ENCODE assay signal across 25 mouse cellular contexts in the genomic region with DNA sequence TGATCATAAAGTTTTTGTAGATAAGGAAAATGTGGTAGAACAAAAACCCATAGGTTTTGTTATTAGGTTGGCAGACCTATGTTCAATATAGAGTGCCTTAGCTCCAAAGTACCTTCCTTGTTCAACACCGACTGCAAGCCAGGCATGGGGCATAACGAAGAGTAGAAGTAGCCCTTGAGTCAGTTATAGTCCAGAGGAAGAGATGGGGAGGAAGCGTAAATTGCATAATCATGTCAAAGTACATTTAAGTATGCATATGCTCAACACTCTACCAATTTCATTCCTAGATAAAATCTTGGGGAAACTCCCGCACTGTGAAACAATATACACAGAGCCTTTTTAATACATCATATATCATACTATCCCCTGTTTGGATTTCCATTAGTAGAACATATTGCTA.
"Had no signal": no experiment of that assay in that cellular context is flagged by ENCODE, and none has a peak within 500 bp of the region (broad histone marks: within the 10 kb centered on the region; RNA-seq: fewer than 3 reads in every experiment).

No protein-coding gene starts in this region.

- H3K4me2 ChIP-seq: heart, embryonic 12.5 days; hindbrain, embryonic 13.5 days; hindbrain, embryonic 15.5 days; limb, embryonic 13.5 days; limb, embryonic 15.5 days; liver, embryonic 12.5 days had no signal

- H3K4me3 ChIP-seq: heart, embryonic 10.5 days; heart, embryonic 12.5 days; hindbrain, embryonic 10.5 days; hindbrain, embryonic 13.5 days; hindbrain, embryonic 15.5 days; layer of hippocampus, adult 2 months; limb, embryonic 13.5 days; limb, embryonic 15.5 days; liver, embryonic 12.5 days had no signal

- DNase-seq: gastrocnemius, postnatal 14 days; gastrocnemius, postnatal 36 days; heart, adult 18-20 months; heart, postnatal 10 days; heart, postnatal 4 days; kidney, adult 18-20 months; kidney, adult 8-10 months; kidney, postnatal 10 days; kidney, postnatal 25 days; kidney, postnatal 4 days; layer of hippocampus, adult 9-11 months; layer of hippocampus, postnatal 36 days; left cerebral cortex, postnatal 4 days had no signal

- H3K27ac ChIP-seq: heart, embryonic 10.5 days; hindbrain, embryonic 10.5 days; hindbrain, embryonic 13.5 days; hindbrain, embryonic 15.5 days; hindbrain, postnatal 0 days; layer of hippocampus, adult 2 months; limb, embryonic 13.5 days; limb, embryonic 15.5 days; liver, embryonic 12.5 days; liver, embryonic 14.5 days had no signal

- H3K9ac ChIP-seq: heart, embryonic 12.5 days; hindbrain, embryonic 13.5 days; hindbrain, embryonic 15.5 days; limb, embryonic 13.5 days; limb, embryonic 15.5 days; liver, embryonic 12.5 days; liver, embryonic 14.5 days had no signal

- H3K36me3 ChIP-seq: heart, embryonic 10.5 days; heart, embryonic 12.5 days; hindbrain, embryonic 10.5 days; hindbrain, embryonic 13.5 days; hindbrain, embryonic 15.5 days; limb, embryonic 13.5 days; limb, embryonic 15.5 days; liver, embryonic 12.5 days had no signal

- H3K9me3 ChIP-seq: heart, embryonic 10.5 days; heart, embryonic 12.5 days; hindbrain, embryonic 10.5 days; hindbrain, embryonic 13.5 days; hindbrain, embryonic 15.5 days; limb, embryonic 13.5 days; limb, embryonic 15.5 days; liver, embryonic 12.5 days had no signal

- H3K4me1 ChIP-seq: hindbrain, embryonic 10.5 days; hindbrain, embryonic 13.5 days; hindbrain, embryonic 15.5 days had no signal

- H3K27me3 ChIP-seq: heart, embryonic 12.5 days; hindbrain, embryonic 13.5 days; hindbrain, embryonic 15.5 days; limb, embryonic 13.5 days; limb, embryonic 15.5 days; liver, embryonic 12.5 days had no signal

- ATAC-seq: hindbrain, postnatal 0 days; intestine, postnatal 0 days; liver, embryonic 12.5 days had no signal
